Mouse (Mus musculus) c-Kit-positive CD71-positive TER-119-negative erythroid progenitor cells, embryonic 14.5 days (primary cell): Measurements from ENCODE around the gene Plekhd1.

Source experiments
- DNase-seq: peaks from one replicate; pipeline ENCODE4 v3.0.0-alpha.2; 2013; ENCODE audit warnings: low read depth

Plekhd1 gene

GRCm38 (mm10) chr12:80692269-80692972 lies at the start of gene Plekhd1:
Gene Plekhd1 (plus strand): TSS chr12:80692591.
- no peak for DNase-seq

GRCm38 (mm10) chr12:80642725-80643692 lies 49.4 kb upstream of the Plekhd1 start:
- DNase-seq, result peak; percentile 73

- peak; percentile 89 for DNase-seq
These were observed 48.5 kb upstream of the Plekhd1 start, which contains the start of the genes Slc39a9 and Erh for GRCm38 (mm10) chr12:80643693-80644505. Gene Slc39a9 (plus strand): TSS chr12:80643883. Gene Erh (minus strand): TSS chr12:80644341.

GRCm38 (mm10) chr12:80644506-80644868 lies 47.9 kb upstream of the Plekhd1 start:
- DNase-seq, result no peak

GRCm38 (mm10) chr12:80646377-80646776 lies 46.0 kb upstream of the Plekhd1 start:
- no peak for DNase-seq

- DNase-seq, result no peak
These were observed 38.3 kb upstream of the Plekhd1 start for GRCm38 (mm10) chr12:80653951-80654658.

- DNase-seq, result no peak
These were observed 37.7 kb upstream of the Plekhd1 start for GRCm38 (mm10) chr12:80654659-80655025.

- peak; percentile 17 for DNase-seq
These were observed 33.7 kb upstream of the Plekhd1 start for GRCm38 (mm10) chr12:80658661-80659060.

GRCm38 (mm10) chr12:80662322-80662721 lies 30.1 kb upstream of the Plekhd1 start:
- DNase-seq, result no peak

GRCm38 (mm10) chr12:80663935-80664334 lies 28.5 kb upstream of the Plekhd1 start:
- no peak for DNase-seq

GRCm38 (mm10) chr12:80668391-80668790 lies 24.0 kb upstream of the Plekhd1 start:
- DNase-seq, result no peak

GRCm38 (mm10) chr12:80673170-80673569 lies 19.2 kb upstream of the Plekhd1 start:
- peak; percentile 67 for DNase-seq

- peak; percentile 33 for DNase-seq
These were observed 11.1 kb upstream of the Plekhd1 start for GRCm38 (mm10) chr12:80681340-80681739.

- peak; percentile 35 for DNase-seq
These were observed 8.8 kb upstream of the Plekhd1 start for GRCm38 (mm10) chr12:80683554-80683953.

- DNase-seq, result no peak
These were observed 8.1 kb upstream of the Plekhd1 start for GRCm38 (mm10) chr12:80684316-80684715.

GRCm38 (mm10) chr12:80687788-80688211 lies 4.6 kb upstream of the Plekhd1 start:
- DNase-seq, result no peak

GRCm38 (mm10) chr12:80689696-80690095 lies 2.7 kb upstream of the Plekhd1 start:
- DNase-seq, result no peak

- no peak for DNase-seq
These were observed 710 bp upstream of the Plekhd1 start for GRCm38 (mm10) chr12:80691671-80692091.

- DNase-seq, result no peak
These were observed 1.3 kb downstream of the Plekhd1 start for GRCm38 (mm10) chr12:80693700-80694099.

GRCm38 (mm10) chr12:80695004-80695403 lies 2.6 kb downstream of the Plekhd1 start:
- no peak for DNase-seq

GRCm38 (mm10) chr12:80698526-80699143 lies 6.2 kb downstream of the Plekhd1 start:
- peak; percentile 57 for DNase-seq
